In the genomic region with DNA sequence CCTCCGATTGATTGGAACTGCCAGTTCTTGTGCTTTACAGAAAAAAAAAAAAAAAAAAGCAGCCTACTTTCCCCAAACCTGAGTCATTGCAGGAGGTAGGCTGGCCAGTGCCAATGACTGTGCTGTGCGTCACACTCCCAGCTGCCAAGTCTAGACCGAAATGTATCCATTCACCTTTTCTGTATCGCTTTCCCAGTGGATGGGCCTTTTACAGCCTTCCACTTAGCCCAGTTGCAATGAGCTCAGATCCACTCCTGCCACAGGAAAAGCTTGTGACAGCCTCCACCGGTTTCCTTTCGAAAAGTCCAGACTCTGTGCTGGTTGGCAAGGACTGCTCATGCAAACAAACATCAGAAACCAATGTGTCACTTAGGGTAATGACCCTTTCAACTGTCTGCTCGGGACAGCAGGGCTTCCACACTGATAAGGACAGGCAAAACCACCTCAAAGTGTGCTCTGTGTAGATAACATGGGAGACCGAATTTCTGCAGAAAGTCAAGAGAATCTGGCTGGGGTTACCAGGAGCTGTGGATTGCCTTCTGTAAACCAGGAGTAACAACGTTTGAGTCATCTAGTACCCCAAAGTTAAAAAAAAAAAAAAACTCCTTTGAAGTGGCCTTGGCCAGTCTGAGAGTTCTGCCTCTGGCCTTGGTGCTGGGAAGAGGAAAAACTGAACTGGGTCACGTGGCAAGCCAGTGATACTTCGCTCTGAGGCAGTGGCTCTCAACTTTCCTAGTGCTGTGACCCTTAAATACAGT, we compare ENCODE assay signal across 9 mouse cellular contexts. TPM values are rescaled to one million over a fixed set of nuclear protein-coding genes. Genes with fewer than 3 reads are reported as not detected.
A peak's percentile ranks its signal among the peaks of the same experiment; 100 is the strongest.
DNase-seq lines count a peak whose midpoint lies in the region; ATAC-seq and TF ChIP-seq lines count a peak whose summit lies in the region.
"Had no signal": no experiment of that assay in that cellular context is flagged by ENCODE, and none has a peak within 500 bp of the region (broad histone marks: within the 10 kb centered on the region; RNA-seq: fewer than 3 reads in every experiment).

No protein-coding gene starts in this region.

- WGBS in cerebellum, adult 2 months = 79% methylated on average over 11 of the region's 11 CpGs

- no peak for DNase-seq in layer of hippocampus, adult 2 months (ENCODE audit: low spot score in 2 of 2)
- no peak for DNase-seq in layer of hippocampus, postnatal 10 days (ENCODE audit: low spot score in 2 of 2)
- peak; percentile 23 for DNase-seq in MN1 (ENCODE audit: low spot score)
- no peak for DNase-seq in cerebellum, adult 2 months
- DNase-seq in gastrocnemius, adult 2 months = no peak
- no peak for DNase-seq in embryo, embryonic 10 days (ENCODE audit: low spot score)
- DNase-seq: lung, adult 2 months had no signal

- H3K27me3 ChIP-seq in cerebellum, adult 2 months (ENCODE audit: control insufficient read depth, insufficient read depth, low read length) = no peaks in the 10 kb centered on the region

- peak; percentile 86 for ATAC-seq in common myeloid progenitor, adult 5-6 weeks (replicated peaks; ENCODE audit: low read depth, poor library complexity, severe bottlenecking)
- peak; percentile 88 for ATAC-seq in megakaryocyte-erythroid progenitor cell, adult 5-6 weeks (replicated peaks; ENCODE audit: low FRiP score, low TSS enrichment, poor library complexity, severe bottlenecking)

- peak overlapping the region; percentile 25; the same call in 1 of the 2 replicates for H3K27ac ChIP-seq in layer of hippocampus, adult 2 months
- H3K27ac ChIP-seq in cerebellum, adult 2 months (ENCODE audit: insufficient read depth, low read length) = no peak overlapping the region
- H3K27ac ChIP-seq in gastrocnemius, adult 2 months = no peak overlapping the region

- no peak for TF ChIP-seq POLR2A in cerebellum, adult 2 months (IDR thresholded peaks at IDR 0.05; ENCODE audit: borderline replicate concordance, insufficient read depth, low read length)

- no peak for TF ChIP-seq CTCF in layer of hippocampus, adult 2 months (conservative IDR thresholded peaks at IDR 0.05)
- TF ChIP-seq CTCF in cerebellum, adult 2 months (IDR thresholded peaks at IDR 0.05; ENCODE audit: borderline replicate concordance, insufficient read depth, low read depth, low read length) = no peak
- no peak for TF ChIP-seq CTCF in gastrocnemius, adult 2 months (IDR thresholded peaks at IDR 0.05)

- no peaks in the 10 kb centered on the region for H3K4me1 ChIP-seq in cerebellum, adult 2 months (ENCODE audit: control insufficient read depth, insufficient read depth, low read length)

- intact Hi-C loops in gastrocnemius, adult 2 months (cut with DNase I) = no loop called here

- H3K4me3 ChIP-seq in layer of hippocampus, adult 2 months = no peak overlapping the region
- H3K4me3 ChIP-seq in cerebellum, adult 2 months (replicated peaks; ENCODE audit: insufficient read depth, low read depth, low read length) = no peak overlapping the region
- no peak overlapping the region for H3K4me3 ChIP-seq in gastrocnemius, adult 2 months

RNA-seq across cellular contexts. Expression of a gene that starts 12.0 kb away (rescaled TPM):
- total RNA-seq in layer of hippocampus, adult 2 months (2021) = 10 to 100 TPM; 19.2 to 21.7 TPM
- 10 to 100 TPM; 14.0 to 15.3 TPM for total RNA-seq in layer of hippocampus, postnatal 10 days (2021)
- 10.3 and 11.4 TPM in 2 replicates for total RNA-seq in common myeloid progenitor, adult 5-6 weeks (2017)
- total RNA-seq in megakaryocyte-erythroid progenitor cell, adult 5-6 weeks (2014; fragmentation: Nextera tagmentation) = 18.2 and 19.6 TPM in 2 replicates
- 20.0 and 31.3 TPM in 2 replicates for total RNA-seq in megakaryocyte-erythroid progenitor cell, adult 5-6 weeks (2017)
- 2.9 and 4.1 TPM in 2 replicates for polyA plus RNA-seq in cerebellum, adult 2 months (2012; rRNA removed)
- total RNA-seq in gastrocnemius, adult 2 months (2021) = not detected

RNA-seq across cellular contexts. Expression of a gene that starts 26.8 kb away (rescaled TPM):
- 10 to 100 TPM; 41.2 to 48.6 TPM for total RNA-seq in layer of hippocampus, adult 2 months (2021)
- 10 to 100 TPM; 37.7 to 39.7 TPM for total RNA-seq in layer of hippocampus, postnatal 10 days (2021)
- 28.7 and 32.8 TPM in 2 replicates for total RNA-seq in common myeloid progenitor, adult 5-6 weeks (2017)
- 73.6 and 79.4 TPM in 2 replicates for total RNA-seq in megakaryocyte-erythroid progenitor cell, adult 5-6 weeks (2014; fragmentation: Nextera tagmentation)
- total RNA-seq in megakaryocyte-erythroid progenitor cell, adult 5-6 weeks (2017) = 37.4 and 48.3 TPM in 2 replicates
- polyA plus RNA-seq in cerebellum, adult 2 months (2012; rRNA removed) = 53.8 and 54.5 TPM in 2 replicates
- 10 to 100 TPM; 26.2 to 29.2 TPM for total RNA-seq in gastrocnemius, adult 2 months (2021)

RNA-seq across cellular contexts. Expression of a gene that starts 28.5 kb away (rescaled TPM):
- 10 to 100 TPM; 28.4 to 29.4 TPM for total RNA-seq in layer of hippocampus, adult 2 months (2021)
- 10 to 100 TPM; 31.2 to 34.0 TPM for total RNA-seq in layer of hippocampus, postnatal 10 days (2021)
- total RNA-seq in common myeloid progenitor, adult 5-6 weeks (2017) = 124 and 128 TPM in 2 replicates
- 43.1 and 46.2 TPM in 2 replicates for total RNA-seq in megakaryocyte-erythroid progenitor cell, adult 5-6 weeks (2014; fragmentation: Nextera tagmentation)
- total RNA-seq in megakaryocyte-erythroid progenitor cell, adult 5-6 weeks (2017) = 37.1 and 42.6 TPM in 2 replicates
- 34.0 and 35.8 TPM in 2 replicates for polyA plus RNA-seq in cerebellum, adult 2 months (2012; rRNA removed)
- 100 to 1,000 TPM; 203 to 251 TPM for total RNA-seq in gastrocnemius, adult 2 months (2021)

Comparison
In these comparisons a context has a peak if more than half of its experiments do, and no peak if none do; other contexts are left out.
1. RNA of a gene that starts 12.0 kb away (total RNA-seq): 18.2 to 31.3 TPM in megakaryocyte-erythroid progenitor cell, adult 5-6 weeks, 19.2 to 21.7 TPM in layer of hippocampus, adult 2 months, 14.0 to 15.3 TPM in layer of hippocampus, postnatal 10 days and 10.3 to 11.4 TPM in common myeloid progenitor, adult 5-6 weeks; not detected in gastrocnemius, adult 2 months; every median in the first group is over 10 times any median in the second.